Mouse (Mus musculus): Measurements from ENCODE around the gene Ddah1.

The Ddah1 gene

GRCm38 (mm10) chr3:145816807-145817206 lies 58.3 kb downstream of the Ddah1 start:
- in situ Hi-C loops (cut with MboI, MseI): loop anchor here (10.0 kb wide), 1 partner anchor 1518 kb away; no protein-coding TSS in a partner anchor

GRCm38 (mm10) chr3:145817276-145817675 lies 58.8 kb downstream of the Ddah1 start:
- in situ Hi-C loops (cut with MboI, MseI): loop anchor here (10.0 kb wide), 1 partner anchor 1518 kb away; no protein-coding TSS in a partner anchor

- in situ Hi-C loops (cut with MboI, MseI): no loop called here
Observed at GRCm38 (mm10) chr3:145820439-145820838, 62.0 kb downstream of the Ddah1 start.

GRCm38 (mm10) chr3:145820938-145821337 lies 62.5 kb downstream of the Ddah1 start:
- in situ Hi-C loops (cut with MboI, MseI): no loop called here

- in situ Hi-C loops (cut with MboI, MseI): no loop called here
Observed at GRCm38 (mm10) chr3:145822201-145822600, 63.7 kb downstream of the Ddah1 start.

GRCm38 (mm10) chr3:145823661-145824060 lies 65.2 kb downstream of the Ddah1 start:
- in situ Hi-C loops (cut with MboI, MseI): no loop called here

- in situ Hi-C loops (cut with MboI, MseI): no loop called here
Observed at GRCm38 (mm10) chr3:145825416-145826055, 67.1 kb downstream of the Ddah1 start.

GRCm38 (mm10) chr3:145827191-145828045 lies 68.9 kb downstream of the Ddah1 start:
- in situ Hi-C loops (cut with MboI, MseI): no loop called here

- in situ Hi-C loops (cut with MboI, MseI): no loop called here
Observed at GRCm38 (mm10) chr3:145828906-145829305, 70.4 kb downstream of the Ddah1 start.

GRCm38 (mm10) chr3:145833948-145834538 lies 75.6 kb downstream of the Ddah1 start:
- in situ Hi-C loops (cut with MboI, MseI): no loop called here

GRCm38 (mm10) chr3:145838281-145838680 lies 79.8 kb downstream of the Ddah1 start:
- in situ Hi-C loops (cut with MboI, MseI): no loop called here

GRCm38 (mm10) chr3:145841961-145842710 lies 83.7 kb downstream of the Ddah1 start:
- in situ Hi-C loops (cut with MboI, MseI): no loop called here

- in situ Hi-C loops (cut with MboI, MseI): no loop called here
Observed at GRCm38 (mm10) chr3:145843836-145844235, 85.4 kb downstream of the Ddah1 start.

- in situ Hi-C loops (cut with MboI, MseI): no loop called here
Observed at GRCm38 (mm10) chr3:145844891-145845290, 86.4 kb downstream of the Ddah1 start.

GRCm38 (mm10) chr3:145846255-145846654 lies 87.8 kb downstream of the Ddah1 start:
- in situ Hi-C loops (cut with MboI, MseI): no loop called here

- in situ Hi-C loops (cut with MboI, MseI): no loop called here
Observed at GRCm38 (mm10) chr3:145852041-145852440, 93.6 kb downstream of the Ddah1 start.

GRCm38 (mm10) chr3:145852800-145853199 lies 94.3 kb downstream of the Ddah1 start:
- in situ Hi-C loops (cut with MboI, MseI): no loop called here

GRCm38 (mm10) chr3:145853713-145854112 lies 95.2 kb downstream of the Ddah1 start:
- in situ Hi-C loops (cut with MboI, MseI): no loop called here

GRCm38 (mm10) chr3:145854427-145854826 lies 96.0 kb downstream of the Ddah1 start:
- in situ Hi-C loops (cut with MboI, MseI): no loop called here

GRCm38 (mm10) chr3:145855299-145855698 lies 96.8 kb downstream of the Ddah1 start:
- in situ Hi-C loops (cut with MboI, MseI): no loop called here

GRCm38 (mm10) chr3:145858388-145858787 lies 99.9 kb downstream of the Ddah1 start:
- in situ Hi-C loops (cut with MboI, MseI): no loop called here

GRCm38 (mm10) chr3:145862521-145862920 lies 104.0 kb downstream of the Ddah1 start:
- in situ Hi-C loops (cut with MboI, MseI): no loop called here
